Mouse (Mus musculus): ENCODE measurements around the gene Ciart.

DNA sequence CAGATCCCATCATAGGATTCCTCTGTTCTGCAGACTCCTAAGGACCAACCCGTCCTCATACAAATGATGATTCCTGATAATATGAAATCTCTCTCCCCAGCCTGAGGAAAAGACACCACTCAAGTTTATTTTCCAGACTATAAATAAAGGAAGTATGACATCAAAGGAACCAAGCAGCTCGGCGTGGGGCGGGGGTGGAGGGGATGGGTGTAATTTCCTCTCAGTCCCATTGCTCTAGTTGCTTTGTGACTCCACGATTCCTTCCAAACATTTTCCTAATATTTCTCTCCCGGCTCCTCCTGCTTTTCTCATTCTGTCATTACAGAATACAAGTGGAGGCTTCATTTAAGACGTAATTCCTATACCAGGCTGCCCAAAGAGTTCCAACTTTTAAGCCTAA lies 11.1 kb upstream of the Ciart start:
- TF ChIP-seq CTCF (IDR thresholded peaks at IDR 0.05; ENCODE audit: control insufficient read depth, insufficient read depth, insufficient replicate concordance, low read depth, low read length): no peak
- no peak for TF ChIP-seq POLR2A (IDR thresholded peaks at IDR 0.05; ENCODE audit: control insufficient read depth, low read depth, low read length)

Data from testis, adult 2 months (tissue).